Mouse (Mus musculus) CD4-positive, CD25-positive, alpha-beta regulatory T cell, adult 2 months (primary cell): Measurements from ENCODE around the gene Trpm2.
A peak's percentile ranks its signal among the peaks of the same experiment; 100 is the strongest.
"Not testable (repeated sequence)": the region's sequence is repeated elsewhere in the genome, so short reads cannot be mapped to it uniquely, and the experiment has no call there.

Experiments used
- DNase-seq: peaks from one replicate; pipeline ENCODE4 v3.0.0-alpha.2; 2012; ENCODE audit warnings: low read depth, low spot score

The Trpm2 gene

DNA sequence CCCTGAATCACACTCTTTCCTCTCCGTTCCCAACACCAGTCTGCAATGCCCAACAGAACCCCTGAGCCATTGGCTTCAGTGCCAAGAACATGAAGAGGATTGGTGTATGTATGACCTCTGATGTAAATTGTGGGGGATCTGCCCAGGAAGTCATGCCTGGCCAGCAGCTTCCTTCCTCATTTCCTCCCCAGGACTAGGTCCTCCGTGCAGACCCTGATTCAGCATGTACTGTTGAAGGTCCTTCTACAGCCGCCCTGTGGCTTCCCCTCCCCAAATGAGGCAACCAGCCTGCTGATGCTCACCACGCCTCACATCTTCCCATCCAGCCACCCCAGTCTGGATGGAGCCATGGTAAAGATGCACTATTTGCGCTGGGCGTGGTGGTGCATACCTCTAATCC, at the start of gene Trpm2:
TSS of gene Trpm2 (minus strand) at position 83 of the 400 bp plus-strand sequence.
- no peak for DNase-seq

DNA sequence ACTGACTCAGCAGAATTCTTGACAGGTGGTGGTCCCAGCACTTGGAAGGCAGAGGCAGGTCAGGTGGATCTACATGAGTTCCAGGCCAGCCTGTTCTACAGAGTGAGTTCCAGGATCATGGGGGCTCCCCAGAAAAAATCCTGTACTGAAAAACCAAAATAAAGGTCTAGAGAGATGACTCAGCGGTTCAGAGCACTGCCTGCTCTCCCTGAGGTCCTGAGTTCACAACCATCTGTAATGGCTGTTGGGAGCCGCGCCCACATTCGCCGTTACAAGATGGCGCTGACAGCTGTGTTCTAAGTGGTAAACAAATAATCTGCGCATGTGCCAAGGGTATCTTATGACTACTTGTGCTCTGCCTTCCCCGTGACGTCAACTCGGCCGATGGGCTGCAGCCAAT, 49.6 kb upstream of the Trpm2 start:
- not testable (repeated sequence) for DNase-seq

DNA sequence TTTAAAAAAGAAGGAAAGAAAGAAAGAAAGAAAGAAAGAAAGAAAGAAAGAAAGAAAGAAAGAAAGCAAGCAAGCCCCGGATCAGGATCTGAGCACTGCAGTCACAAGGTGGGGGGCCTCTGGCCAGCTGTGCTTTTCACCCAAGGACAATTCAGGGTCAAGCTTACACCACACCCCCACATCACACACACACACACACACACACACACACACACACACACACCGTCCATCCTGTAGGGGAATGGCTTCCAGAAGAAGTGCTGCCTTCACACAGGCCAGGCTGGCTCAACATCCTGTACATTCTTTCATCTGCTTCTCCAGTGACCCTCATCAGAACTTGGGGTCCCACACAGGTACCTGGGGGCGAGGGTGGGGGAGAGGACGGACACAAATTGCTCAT, 48.9 kb upstream of the Trpm2 start:
- DNase-seq: no peak

DNA sequence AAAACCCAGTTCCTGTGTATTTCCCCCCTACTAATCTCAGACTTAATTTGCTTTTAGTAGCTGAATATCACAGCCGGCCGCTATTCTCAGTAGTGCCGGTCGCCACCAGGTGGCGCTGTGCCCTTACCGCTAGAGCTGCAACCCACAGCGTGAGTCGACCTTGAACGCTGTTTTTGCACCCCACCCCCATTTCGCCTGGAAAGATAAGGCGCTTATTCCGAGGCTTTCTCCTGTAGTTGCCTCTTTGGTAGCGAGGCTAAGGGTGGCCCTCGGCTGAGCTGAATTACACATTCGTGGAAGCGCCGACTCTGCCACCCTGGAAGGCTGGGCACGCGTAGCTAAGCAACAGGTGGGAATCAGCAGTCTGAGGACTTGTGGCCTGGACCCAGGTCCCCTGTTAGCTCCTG, 48.4 kb upstream of the Trpm2 start:
- peak; percentile 93 for DNase-seq

DNA sequence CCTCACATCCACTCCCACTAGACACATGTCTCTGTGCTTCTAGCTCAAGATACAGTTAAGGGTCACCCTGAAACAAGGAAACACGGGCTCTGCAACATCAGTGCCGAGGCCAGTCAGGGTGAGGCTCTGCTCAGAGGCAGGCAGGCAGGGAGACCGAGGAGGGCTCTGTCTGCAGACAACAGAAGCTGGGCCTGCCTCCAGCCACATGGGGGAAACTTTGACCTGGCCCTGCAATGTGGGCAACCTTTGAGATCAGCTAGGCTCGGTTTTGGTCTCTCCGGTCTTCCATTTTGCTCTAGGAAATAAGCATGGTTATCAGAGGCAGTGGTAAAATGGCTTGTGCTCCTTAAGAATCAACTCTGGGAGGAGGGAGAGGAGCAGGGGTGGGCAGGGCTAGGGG, 46.0 kb upstream of the Trpm2 start:
- no peak for DNase-seq

DNA sequence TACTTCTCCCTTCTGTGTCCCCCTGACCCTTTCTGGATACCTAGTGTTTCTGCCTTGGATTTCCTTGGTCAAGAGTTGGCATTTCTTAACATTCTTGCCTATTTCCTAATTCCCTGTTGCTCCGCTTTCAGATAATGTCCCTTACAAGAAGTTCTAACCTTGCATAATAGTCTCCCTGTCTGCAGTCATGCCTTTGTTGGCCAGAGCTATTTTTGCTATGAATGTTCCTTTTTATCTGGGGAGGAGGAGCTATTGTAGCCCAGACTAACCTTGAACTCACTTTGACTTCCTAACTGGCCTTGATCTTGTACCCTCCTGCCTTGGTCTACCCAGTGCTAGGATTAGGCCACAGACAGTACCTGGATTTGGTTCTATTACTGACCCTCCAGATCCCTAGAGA, 45.1 kb upstream of the Trpm2 start:
- DNase-seq: no peak

DNA sequence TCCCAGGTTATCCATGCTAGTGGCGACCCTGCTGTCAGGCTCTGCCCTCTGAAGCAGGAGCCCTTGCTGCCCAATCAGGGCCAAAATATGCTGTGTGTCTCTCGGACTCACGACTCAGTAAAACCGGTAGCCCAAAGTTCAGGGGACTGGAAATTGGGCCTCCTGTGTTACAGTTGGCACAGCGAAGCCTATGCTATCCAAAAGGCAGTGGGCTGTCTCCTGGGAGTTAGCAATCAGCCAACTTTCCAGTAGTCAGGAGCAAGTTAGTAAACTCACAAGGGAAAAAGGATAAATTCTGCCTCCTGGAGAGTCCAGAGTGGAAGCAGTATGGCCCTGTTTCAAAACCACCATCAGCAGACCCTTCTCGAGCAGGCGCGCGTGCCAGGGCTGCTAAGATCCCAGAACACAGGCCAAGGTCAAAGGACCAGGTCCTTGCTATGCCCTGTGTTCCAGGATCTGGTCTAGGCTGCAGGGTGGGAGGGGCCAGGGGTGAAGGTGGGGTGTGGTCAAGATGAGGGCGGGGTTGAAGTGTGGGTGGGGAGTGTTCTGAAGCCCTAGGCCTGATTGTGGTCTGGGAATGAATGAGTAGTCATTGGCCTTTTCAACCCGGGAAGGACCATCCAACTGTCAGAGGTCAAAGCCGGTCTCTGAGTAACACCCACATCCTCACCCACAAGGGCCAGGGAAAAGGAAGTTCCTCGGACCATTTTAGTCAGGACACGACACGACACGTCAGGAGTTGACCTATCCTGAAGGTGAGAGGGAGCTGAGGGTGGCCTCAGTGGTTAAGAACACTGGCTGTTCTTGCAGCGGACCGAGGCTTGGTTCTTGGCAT, 42.5 kb upstream of the Trpm2 start:
- no peak for DNase-seq

DNA sequence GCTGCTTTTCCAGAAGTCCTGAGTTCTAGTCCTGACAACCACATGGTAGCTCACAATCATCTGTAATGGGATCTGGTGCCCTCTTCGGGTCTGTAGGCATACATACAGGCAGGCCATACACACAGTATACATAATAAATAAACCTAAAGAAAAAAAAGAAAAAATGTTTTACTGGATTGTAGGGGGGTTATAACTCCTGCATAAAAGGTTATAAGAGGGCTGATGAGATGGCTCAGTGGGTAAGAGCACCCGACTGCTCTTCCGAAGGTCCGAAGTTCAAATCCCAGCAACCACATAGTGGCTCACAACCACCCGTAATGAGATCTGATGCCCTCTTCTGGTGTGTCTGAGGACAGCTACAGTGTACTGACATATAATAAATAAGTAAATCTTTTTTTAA, 40.8 kb upstream of the Trpm2 start:
- DNase-seq: peak; percentile 26

DNA sequence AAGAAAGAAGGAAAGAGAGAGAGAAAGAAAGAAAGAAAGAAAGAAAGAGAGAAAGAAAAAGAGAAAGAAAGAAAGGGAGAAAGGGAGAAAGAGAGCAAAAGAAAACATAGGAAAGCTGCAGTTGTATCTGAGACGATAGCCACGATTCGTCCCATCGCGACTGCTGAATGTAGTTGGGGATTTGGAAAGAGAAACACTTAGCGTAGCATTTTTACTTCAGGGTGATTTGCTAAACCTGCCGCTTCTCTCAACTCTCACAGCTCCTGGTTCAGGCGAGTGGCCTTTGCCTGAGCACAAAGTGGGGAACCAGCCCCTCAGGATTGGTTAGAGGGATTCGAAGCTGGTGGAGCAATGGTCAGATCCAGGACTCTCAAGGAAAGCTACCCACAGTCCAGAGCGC, 40.0 kb upstream of the Trpm2 start:
- peak; percentile 28 for DNase-seq

DNA sequence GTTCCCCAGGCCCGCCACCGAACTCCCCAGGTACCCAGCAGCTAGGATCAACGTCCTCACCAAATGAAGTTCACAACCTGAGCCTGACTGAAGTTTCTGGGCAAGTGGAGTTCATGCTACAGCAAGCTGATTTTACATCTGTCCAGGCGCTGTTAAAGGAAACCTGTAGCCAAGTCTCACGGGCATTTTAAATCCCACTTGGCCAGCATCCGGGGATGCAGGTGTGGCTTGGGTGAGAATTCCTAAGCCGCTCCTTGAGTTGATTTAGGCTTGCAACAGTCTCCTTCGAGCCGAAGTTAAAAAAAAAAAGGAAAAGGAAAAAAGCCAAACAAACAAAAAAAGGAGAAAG, 39.6 kb upstream of the Trpm2 start, which contains the start of gene Pfkl:
TSS of gene Pfkl (minus strand) at position 139 of the 349 bp plus-strand sequence.
- no peak for DNase-seq

DNA sequence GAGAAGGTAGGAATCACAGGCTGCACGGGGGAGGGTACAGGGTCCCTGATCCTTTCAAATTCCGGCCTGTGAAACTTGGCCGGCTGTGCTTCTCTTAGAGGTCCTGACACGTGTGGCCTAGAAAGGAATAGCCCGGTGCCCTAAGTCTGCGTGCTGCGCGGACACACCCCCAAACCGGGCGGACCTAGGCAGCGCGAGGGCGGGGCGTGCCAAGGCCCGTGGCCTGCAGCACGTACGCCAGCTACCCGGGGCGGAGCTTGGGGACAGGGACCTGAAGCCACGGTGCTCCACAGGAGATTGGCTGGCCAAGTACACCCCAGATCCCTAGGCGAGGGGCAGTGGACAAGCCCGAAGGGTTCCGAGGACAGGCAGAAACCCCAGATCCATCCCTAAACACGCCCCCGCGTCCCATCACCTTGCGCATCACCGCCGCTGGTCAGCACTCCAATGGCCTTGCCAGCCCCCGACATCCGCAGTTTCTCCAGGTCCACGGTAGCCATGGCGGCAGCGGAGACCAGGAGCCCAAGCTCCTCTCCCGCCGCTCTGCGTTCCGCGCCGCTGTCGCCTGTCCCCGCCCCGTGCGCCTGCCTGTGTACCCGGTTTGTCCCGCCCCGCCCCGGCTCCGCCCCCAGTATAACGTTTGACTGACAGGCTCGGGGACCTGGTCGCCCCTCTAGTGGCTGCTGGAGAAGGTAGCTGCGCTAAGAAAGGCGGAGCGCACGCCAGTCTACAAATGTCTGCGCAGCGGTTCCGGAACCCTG, 39.0 kb upstream of the Trpm2 start:
- DNase-seq: peak; percentile 98

DNA sequence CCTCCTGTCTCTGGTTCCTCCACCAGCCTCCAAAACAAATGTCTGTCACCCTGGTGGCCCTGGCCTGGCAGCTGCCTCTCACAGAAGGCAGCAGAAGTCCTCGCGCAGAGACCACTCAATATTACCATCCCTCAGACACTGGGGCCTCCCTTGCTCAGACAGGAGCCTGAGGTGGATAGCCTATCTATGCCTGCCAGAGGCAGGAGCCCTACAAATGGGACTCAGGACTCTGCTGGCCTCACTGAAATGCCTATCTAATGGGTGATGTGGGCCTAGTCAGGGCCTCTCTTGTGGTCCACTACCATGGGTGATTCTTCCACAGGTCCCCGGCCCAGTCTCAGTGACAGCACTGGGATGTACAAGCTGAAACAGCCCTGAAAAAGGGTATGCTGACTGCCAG, 37.8 kb upstream of the Trpm2 start:
- no peak for DNase-seq

DNA sequence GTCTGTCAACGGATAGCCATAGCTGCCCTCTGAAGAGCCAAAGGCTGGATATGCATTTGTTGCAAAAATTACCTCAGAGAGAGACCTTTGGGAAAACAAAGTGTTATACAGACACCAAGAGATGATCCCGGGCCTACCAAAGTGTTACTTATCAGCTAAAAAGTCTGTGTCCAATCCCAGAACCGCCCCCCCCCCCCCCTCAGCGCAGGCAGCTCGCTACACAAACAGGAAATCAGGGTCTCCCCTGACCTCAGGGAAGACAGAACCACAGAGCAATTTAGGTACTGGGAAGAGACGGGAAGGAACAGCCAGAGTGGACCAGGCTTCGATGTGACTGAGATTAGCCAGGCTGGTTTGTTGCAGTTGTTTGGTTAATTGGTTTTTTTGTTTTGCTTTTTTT, 36.8 kb upstream of the Trpm2 start:
- DNase-seq: no peak

DNA sequence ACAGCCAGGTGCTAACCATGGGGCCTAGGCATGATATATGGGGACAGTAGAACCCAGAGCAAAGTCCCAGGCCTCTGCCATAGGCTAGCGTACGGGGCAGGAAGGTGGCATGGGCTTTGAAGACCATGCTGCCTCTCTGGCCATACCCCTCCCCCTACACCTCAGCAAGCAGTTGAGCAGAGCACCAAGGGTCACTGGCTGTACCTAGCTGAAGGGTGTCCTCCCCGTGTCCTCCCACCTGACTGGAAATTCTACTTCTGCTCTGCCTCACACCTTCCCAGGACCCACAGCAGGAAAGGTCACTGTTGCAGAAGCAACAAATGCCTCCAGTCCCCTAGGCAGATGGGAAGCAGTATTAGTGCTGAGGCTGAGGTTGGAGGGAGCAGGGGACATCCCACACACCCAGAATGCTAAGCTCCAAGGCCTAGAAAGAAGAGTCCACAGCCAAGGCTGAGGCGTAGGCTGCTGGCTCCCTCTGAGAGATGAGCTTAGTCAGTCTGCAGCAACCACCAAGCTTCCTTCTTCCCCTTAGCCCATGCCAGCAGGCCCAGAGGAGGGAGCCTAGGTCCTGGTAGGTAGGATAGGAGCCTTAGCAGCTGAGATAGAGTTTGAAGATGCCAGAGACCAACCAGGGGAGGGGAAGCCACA, 35.6 kb upstream of the Trpm2 start:
- no peak for DNase-seq

DNA sequence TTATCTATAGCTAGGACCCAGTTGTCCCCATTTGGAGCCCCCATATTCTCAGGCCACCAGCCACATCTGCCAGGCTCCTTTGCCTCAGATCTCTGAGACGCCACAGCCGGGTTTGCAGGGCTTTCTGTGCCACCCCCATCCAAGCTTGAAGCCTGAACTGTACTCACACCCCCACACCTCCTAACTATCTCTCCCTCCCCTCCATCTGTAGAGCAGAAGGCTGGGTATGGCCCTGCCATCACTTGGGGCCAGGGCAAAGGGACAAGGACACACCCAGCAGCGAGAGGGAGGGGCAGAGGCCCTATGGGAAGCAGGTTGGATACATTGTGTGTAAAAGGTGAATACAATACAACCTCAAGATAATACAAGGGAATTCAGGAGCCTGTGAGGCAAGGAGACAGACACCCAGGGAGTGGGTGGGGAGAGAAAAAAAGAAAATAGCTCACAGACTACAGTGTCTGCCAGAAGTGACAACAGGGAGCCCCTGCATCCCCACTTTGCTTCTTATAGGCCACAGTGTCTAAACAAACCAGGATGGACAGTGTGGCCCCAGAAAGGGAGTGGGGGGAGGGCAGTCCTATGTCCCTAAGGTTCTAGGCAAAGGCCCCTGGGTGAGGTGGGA, 34.2 kb upstream of the Trpm2 start:
- no peak for DNase-seq

DNA sequence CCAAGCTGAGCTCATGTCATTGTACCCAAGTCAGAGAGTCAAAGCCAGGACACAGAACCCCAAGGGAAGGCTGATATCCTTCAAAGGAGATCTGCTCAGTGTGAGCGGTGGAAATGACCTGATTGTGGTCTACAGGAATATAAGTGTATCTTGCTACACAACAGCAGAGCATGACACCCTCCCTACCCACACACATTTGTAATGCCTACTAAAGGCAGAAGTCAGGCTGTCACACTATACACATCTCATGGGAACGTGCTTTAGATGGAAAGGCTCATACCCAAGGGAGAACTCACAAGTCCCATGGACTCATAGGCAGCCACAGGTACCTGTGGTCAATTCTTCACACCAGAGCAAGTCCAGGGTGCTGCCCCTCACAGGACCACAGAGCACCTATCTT, 32.0 kb upstream of the Trpm2 start:
- DNase-seq: no peak

DNA sequence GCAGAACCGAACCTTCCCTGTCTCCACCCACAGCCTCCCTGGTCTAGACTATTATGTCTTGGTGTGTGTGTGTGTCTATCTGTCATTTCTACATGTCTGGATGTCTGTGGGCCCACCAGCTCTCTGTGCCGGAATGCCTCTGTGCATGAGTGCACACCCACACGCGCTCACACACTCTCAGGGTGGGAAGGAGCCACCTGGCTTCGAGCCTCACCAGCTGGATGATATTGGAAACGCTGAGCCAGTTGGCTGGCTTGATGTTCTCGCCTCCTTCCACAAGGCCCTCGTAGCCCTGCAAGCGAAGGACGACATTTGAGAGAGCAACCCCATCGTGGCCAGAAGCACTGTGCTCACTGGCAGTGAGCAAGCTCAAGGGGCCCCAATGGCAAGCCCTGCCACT, 31.4 kb upstream of the Trpm2 start:
- no peak for DNase-seq

DNA sequence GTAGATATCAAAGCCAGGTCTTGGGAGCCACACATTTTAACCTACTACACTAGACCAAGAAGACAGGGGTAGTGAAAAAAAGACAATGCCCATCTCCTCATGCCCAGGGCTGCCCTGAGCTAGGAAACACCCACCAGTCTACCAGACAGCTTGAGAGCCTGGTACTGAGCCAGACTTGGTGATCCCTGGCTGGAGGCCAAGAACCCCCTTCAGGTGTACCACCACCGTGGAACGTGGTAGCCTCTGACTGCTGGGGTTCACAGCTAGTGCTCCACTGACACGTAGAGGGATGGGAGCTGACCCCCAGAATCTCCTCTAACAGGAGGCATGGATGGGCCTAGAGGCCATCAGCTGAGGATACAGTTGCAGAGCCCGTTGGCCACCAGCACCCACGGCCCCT, 29.8 kb upstream of the Trpm2 start:
- no peak for DNase-seq

DNA sequence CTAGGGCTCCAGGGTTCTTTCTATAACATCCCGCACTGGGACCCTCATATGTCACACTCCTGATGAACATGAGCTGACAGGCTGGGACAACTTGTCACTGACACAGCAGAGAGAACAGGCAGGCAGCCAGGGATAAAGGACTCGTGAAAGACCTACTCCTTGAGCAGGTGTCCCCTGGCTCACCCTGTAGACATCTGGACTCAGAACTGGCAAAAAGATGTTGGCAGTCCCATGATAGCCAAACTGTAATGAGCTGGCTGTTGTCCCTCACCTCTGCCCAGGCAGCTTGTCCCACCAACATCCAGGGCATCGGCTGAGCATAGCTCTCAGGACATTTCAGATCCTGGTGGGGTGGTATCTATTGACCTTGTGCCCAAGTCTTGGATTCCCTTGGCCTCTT, 25.3 kb upstream of the Trpm2 start:
- no peak for DNase-seq

DNA sequence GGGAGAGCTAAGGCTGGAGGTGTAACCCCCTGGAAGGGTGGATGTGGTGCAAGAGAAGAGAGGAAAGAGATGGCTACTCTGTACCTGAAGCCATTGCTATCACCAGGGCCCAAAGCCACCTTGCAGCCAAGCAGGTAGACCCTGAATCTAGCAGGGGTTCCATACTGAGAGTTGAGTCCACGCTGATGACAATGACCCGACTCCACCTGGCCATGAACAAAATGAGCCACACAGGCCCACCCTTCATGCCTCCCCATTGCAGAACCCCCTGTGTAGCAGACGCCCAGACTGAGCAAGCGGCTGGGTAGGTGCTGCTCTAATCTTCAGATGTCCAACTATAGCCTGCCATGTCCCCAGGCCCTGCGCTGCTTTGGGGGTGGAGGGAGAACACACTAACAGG, 15.4 kb upstream of the Trpm2 start:
- no peak for DNase-seq

DNA sequence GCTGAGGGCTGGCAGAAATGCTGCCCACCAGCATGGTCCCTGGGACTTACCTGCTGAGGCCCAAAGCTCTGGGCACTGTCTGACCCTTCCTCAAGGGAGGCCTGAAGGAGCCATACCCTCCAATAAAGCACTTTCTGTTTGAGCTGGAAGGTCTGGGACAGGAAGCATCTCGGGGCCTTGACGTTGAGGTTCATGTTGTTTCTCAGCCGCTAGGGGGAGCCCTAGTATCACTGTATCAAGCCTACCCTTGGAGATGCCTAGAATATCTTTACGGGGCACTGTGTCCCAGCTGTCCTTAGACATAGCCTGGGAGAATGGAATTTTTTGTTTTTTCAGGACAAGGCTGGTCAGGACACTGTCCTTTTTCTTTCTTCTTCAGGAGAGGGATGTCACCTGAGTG, 14.3 kb upstream of the Trpm2 start:
- peak; percentile 92 for DNase-seq
